Mouse (Mus musculus) retina, postnatal 7 days (tissue): ENCODE data around the gene a.
"Not testable (repeated sequence)": the region's sequence is repeated elsewhere in the genome, so short reads cannot be mapped to it uniquely, and the experiment has no call there.

Experiments used
- DNase-seq: peaks from one replicate; pipeline ENCODE4 v3.0.0-alpha.2; 2012; ENCODE audit warnings: low read depth, low spot score

The a gene

GRCm38 (mm10) chr2:154991411-154991810 lies 200.2 kb downstream of the a start:
- DNase-seq, result no peak

- DNase-seq, result no peak
Measured at GRCm38 (mm10) chr2:154992083-154992482, 200.9 kb downstream of the a start.

- DNase-seq, result no peak
Measured at GRCm38 (mm10) chr2:155005491-155005890, 214.3 kb downstream of the a start.

GRCm38 (mm10) chr2:155011086-155011656 lies 220.0 kb downstream of the a start:
- no peak for DNase-seq

DNA sequence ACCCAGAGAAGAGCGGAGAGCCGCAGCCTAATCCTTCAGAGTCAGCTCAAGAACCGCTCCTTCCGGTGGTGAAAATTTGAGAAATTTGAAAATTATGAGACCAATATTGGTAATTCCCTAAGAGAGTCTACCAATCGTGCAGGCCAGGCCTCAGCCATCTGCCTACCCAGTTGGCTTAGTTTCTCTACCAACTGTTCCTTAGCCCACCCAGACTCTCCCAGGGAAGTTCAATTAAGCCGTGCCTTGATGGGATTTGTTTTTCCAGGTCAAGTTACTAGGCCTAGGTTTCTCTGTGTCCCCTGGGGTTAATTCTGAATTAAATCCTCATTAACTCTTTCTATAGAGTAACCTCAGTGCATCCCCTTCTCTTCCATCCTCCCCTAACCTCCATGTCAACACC lies 221.8 kb downstream of the a start:
- DNase-seq, result no peak

DNA sequence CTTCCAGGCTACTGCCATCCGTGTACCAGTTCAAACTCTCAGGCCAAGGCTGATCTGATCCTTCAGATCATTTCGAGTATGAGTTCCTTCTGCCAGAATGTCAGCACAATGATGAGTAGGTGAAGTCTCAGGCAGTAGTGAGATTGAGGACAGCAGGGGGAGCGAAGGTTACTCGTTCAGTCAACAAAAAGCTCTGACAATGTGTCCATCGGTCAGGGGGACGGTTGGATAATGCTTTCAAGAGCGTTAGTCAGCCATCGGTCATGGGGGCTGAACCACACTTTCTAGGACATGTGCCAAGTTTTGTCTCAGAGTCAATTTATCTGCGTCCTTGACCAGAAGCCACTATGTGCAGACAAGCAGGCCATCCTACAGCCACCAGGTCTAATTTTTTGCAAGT lies 225.5 kb downstream of the a start:
- DNase-seq, result not testable (repeated sequence)

DNA sequence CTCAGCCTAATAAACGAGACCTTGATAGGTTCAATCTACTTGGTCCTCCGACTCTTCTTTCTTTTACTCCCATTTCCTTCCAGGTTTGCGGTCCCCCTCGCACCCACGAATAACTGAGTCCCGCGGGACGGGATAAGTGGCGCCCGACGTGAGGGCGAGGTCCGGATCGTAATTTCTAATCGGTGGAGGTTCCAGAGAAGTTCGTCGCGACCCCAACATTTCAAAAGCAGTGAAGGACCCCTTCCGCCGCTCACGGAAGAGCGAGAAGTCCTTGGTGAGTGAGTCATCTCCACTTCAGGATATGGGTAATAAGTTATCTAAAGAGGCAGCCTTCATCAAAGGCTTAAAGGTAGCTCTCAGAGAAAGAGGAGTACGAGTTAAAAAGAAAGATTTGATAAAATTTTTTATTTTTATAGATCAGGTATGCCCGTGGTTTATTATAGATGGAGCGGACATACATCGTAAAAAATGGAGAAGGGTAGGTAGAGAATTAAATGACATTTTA lies 227.1 kb downstream of the a start, which contains the start of gene Gm14226:
TSS of gene Gm14226 (plus strand) at position 16 of the 505 bp plus-strand sequence.
- not testable (repeated sequence) for DNase-seq

DNA sequence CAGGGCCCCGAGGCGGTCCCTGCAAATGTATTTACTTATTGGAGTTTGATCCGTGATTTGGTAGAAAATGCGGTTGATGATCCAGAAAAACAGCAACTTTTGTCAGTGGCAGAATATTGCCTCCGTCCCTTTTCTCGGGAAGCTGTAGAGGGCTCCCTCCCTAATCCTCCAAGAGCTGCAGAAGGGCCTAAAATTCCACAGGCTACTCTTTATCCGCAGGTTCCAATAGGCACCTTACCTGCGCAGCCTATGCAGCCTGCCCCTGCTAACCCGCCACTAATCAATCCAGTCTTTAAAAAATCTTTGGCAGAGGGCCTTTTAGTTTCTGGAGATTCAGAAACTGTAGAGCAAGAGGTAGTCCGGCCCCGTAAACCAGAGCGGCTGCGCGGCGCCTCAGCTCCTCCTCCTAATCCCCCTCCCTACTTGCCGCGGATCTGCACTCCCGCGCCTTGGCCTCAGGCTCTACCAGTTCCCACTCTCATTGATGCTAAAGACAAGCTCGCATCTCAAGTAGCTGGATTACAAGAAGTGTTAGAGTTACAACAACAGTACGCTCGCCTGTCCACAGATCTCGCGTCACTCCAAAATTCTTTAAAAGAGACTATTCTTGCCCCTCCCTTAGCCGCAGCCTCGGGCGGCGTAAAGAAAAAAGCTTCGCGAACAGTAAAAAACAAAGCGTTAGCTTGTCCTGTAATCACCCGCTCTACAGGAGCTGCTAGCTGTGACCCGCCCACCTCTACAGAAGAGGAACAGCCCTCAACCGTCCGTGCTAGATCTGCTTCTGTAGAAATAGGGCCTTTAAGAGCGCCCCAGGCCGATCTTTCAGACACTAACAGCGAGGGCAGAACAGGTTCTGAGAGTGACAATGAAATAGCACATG lies 227.8 kb downstream of the a start:
- peak; percentile 53 for DNase-seq

DNA sequence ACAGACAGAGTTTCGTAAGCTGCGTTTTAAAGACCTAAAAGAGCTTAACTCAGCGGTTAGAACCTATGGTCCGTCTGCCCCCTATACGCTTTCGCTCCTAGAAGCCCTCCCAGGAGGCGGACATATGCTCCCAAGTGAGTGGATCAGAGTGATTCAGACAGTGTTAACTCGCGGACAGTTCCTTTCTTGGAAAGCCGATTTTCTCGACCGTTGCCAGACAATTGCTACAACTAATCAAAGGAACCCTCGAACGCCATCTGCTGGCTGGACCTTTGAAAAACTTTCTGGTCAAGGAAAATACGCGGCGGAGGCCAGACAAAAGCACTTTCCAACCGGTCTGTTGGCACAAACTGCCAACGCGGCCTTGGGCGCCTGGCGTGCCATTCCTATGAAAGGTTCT lies 228.5 kb downstream of the a start:
- DNase-seq, result peak; percentile 90

DNA sequence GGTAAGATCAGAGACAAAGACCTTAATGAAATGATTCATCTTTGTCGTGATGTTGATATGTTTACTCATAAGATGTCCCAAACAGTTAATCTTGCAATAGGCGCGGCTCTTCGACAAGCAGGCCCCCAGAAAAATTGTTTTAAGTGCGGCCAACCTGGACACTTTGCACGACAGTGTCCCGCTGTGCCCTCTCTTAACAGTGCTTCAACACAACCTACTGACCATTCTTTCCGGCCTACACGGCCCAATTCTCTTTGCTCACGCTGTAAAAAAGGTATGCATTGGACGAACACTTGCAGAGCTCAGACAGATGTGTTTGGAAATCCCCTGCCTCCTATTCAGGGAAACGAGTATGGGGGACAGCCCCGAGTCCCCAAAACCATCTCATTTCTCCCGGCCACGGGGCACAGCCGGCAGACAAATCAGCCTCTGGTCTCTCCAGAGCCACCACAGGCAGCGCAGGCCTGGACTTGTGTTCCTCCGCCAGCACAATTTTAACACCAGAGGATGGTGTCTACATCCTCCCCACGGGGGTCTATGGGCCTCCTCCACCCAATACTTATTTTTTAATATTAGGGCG lies 229.1 kb downstream of the a start:
- DNase-seq, result not testable (repeated sequence)

- DNase-seq, result no peak
Measured at GRCm38 (mm10) chr2:155030831-155031230, 239.6 kb downstream of the a start.

- DNase-seq, result no peak
Measured at GRCm38 (mm10) chr2:155032938-155033710, 241.9 kb downstream of the a start.

- no peak for DNase-seq
Measured at GRCm38 (mm10) chr2:155039956-155040355, 248.8 kb downstream of the a start.

- DNase-seq, result no peak
Measured at GRCm38 (mm10) chr2:155044542-155044941, 253.3 kb downstream of the a start.

DNA sequence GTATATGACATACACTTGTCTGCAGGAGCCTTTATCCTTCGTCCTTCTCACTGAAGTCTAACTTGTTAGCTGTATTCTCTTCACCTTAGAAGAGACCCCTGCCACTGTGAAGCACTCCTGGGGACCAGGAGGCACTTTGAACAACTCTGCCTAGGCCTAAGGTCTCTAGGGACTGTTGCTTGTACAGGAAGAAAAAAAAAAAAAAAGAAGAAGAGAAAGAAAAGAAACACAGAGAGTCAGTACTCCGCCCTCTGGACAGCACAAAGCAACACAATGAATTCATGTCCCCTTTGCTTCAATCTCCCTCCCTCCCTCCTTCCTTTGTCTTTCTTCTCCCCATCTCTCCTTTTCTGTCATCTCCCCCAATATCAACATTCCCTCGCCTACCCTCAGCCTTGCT lies 253.9 kb downstream of the a start:
- DNase-seq, result no peak

DNA sequence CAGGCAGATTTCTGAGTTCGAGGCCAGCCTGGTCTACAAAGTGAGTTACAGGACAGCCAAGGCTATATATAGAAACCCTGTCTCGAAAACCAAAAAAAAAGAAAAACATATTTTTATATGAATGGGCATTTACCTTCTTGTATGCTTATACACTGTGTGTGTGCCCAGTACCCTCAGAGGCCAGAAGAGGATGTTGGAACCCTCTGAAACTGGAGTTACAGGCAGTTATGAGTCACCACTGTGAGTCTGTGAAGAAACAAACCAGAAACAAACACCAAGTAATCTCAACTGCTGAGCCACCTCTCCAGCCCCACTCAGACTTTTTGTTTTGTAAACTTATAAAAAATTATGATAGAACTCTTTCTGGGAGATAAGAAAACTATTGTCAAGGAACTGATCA lies 255.6 kb downstream of the a start:
- no peak for DNase-seq

DNA sequence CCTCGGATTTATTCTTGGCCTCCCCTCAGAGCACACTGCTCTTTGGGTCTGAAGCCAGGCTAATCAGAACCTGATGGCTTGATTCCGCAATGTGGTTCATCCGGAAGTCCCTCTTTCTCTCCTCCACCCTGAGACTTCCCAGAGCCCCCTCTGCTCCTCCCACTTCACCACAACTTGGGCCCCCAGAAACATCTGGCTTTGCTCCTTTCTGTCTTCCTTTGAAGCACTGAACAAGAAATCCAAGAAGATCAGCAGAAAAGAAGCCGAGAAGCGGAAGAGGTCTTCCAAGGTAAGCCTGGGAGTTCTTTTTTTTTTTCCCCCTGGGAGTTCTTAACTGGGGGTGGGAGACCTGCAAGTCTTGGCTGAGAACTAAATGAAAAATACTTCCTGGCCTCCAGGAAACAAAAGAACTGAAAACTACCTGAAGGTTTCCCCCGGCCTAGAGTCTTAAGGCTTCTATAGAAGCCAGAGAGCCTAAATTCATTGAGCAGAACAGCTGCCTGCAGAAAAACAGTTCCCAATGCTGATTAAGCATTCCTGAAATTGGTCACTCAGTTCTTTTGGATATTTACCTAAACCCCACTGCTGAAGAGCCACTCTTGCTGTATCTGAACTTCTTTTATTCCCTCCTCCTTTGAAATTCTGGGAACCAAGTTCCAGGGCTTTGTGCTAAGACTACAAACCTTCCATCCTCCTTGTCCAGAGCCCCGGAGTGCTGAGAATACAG lies 256.4 kb downstream of the a start:
- DNase-seq, result no peak

- DNase-seq, result no peak
Measured at GRCm38 (mm10) chr2:155050108-155050503, 258.9 kb downstream of the a start.

DNA sequence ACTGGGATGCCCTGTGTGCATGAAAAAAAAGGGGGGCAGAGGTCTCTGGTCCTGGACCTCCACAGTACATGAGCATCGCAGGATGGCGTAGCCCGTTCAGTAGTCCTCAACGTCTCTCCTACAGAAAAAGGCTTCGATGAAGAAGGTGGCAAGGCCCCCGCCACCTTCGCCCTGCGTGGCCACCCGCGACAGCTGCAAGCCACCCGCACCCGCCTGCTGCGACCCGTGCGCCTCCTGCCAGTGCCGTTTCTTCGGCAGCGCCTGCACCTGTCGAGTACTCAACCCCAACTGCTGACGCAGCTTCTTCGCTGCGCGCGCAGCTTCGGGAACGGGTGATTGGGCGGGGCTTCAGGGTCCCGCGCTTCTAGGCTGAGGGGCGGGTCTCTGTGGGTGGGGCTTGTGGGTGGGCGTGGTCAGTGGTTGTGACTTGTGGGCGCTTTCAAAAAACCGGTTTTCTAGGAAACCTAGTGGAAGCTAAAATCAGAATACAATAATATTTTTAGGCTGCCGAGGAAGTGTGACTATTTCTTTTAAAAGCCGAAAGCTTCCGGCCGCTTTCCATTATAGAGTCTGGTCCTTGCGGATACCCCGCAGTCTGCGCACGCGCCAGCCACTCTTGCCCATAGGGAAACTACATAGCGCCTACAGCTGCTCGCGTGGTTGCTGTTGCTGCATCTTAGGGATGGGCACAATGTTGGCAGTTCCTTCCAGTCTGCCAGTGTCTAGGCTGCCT lies 259.5 kb downstream of the a start:
- peak; percentile 97 for DNase-seq

- DNase-seq, result no peak
Measured at GRCm38 (mm10) chr2:155051622-155052351, 260.6 kb downstream of the a start.
